Mouse (Mus musculus) lung, adult 2 months (tissue): Measurements from ENCODE around the gene Mb. TPM values are rescaled to one million over a fixed set of nuclear protein-coding genes. Genes with fewer than 3 reads are reported as not detected.
A peak's percentile ranks its signal among the peaks of the same experiment; 100 is the strongest.

ENCODE experiments used
- DNase-seq: peaks from one replicate; pipeline ENCODE4 v3.0.0; 2022
- H3K4me1 ChIP-seq: fragments of 200-500 bp; 2 replicates; pipeline ENCODE4 v1.6.1; 2011; ENCODE audit warnings: low read length; ENCODE audit not compliant: control insufficient read depth, insufficient read depth
- H3K4me3 ChIP-seq: fragments of 200-500 bp; replicated peaks from 2 replicates; pipeline ENCODE3; 2011; ENCODE audit warnings: low read depth, mild to moderate bottlenecking, control low read depth, low read length; ENCODE audit errors: extremely low read depth
- CTCF ChIP-seq: fragments of 200-500 bp; IDR thresholded peaks from 2 replicates; pipeline ENCODE4 v1.5.1; 2011; ENCODE audit warnings: mild to moderate bottlenecking, low read length, control low read depth; ENCODE audit not compliant: insufficient read depth
- POLR2A ChIP-seq: fragments of 200-500 bp; IDR thresholded peaks from 2 replicates; pipeline ENCODE4 v1.6.1; 2011; ENCODE audit warnings: low read depth, mild to moderate bottlenecking, control low read depth, low read length, borderline replicate concordance; ENCODE audit errors: extremely low read depth
- WGBS: fragments of 180-500 bp; shearing (Covaris S2); methylation state at CpG from one replicate; pipeline ENCODE4 v1.1.7; 2018; 5-methylcytosine and 5-hydroxymethylcytosine counted together
- polyA plus RNA-seq: library from polyadenylated mRNA; depleted of rRNA; stranded (reverse); fragments of >200 nt; gene quantifications from 2 replicates; pipeline ENCODE4 v1.2.3, GENCODE M21; 2012

The Mb gene
- polyA plus RNA-seq, 1 experiment: 320 TPM

DNA sequence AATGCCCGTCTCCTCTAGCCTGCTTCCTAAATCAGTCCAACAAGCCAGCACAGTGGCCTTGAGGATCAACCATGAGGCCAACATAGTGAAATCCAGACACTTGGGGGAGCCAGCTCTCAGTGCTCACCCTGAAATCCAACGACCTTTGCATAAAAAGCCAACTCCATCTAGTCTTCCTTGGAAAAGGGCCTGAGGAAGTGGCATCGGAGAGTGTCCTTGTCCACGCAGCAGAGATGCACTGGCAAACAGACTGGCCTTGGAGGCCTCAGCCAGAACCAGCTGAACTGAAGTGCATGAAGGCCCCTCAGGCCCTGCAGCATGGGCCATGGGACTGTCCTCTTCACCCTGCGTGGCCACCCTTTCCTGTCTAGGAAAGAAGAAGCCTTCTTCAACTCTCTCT is 31.0 kb upstream of the Mb start:
- Histone ChIP-seq H3K4me3 (no peak overlapping the region), H3K4me1 (peaks cover 3% of the 10 kb centered on the region; the same call in 1 of the 2 replicates)
- TF ChIP-seq POLR2A: no peak
- no peak for TF ChIP-seq CTCF
- no peak for DNase-seq
- 69% methylated on average over 5 of the region's 5 CpGs for WGBS

DNA sequence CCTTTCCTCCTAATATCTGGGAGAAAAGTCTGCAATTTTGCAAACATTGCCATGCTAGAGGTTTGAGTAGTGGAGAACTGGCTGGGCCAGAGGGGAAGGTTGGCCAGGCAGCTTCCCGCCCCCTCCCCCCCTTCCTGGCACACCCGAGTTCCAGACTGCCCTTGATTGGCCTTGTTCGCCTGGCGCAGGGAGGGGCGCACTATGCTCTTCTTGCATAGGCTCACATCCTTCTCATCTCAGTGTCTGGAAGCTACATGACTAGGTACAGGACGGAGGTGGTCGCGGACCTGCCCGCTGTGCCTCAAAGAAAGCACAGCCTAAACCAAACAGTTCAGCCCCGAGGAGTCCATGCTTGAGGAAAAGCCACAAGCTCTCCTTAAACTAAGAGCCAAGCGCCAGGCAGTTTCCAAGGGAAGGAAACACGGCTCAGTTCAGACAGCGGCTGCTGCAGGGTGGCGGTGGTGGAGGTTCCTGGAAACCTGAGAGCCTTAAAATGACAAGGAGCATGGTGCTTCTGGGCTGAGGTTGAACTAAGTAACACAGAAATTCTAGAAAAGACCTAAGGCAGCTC is 30.3 kb upstream of the Mb start:
- DNase-seq: no peak
- TF ChIP-seq POLR2A (no peak), CTCF (no peak)
- H3K4me1 ChIP-seq: peaks cover 3% of the 10 kb centered on the region; the same call in 1 of the 2 replicates
- no peak overlapping the region for H3K4me3 ChIP-seq
- WGBS: 46% methylated on average over 14 of the region's 14 CpGs

DNA sequence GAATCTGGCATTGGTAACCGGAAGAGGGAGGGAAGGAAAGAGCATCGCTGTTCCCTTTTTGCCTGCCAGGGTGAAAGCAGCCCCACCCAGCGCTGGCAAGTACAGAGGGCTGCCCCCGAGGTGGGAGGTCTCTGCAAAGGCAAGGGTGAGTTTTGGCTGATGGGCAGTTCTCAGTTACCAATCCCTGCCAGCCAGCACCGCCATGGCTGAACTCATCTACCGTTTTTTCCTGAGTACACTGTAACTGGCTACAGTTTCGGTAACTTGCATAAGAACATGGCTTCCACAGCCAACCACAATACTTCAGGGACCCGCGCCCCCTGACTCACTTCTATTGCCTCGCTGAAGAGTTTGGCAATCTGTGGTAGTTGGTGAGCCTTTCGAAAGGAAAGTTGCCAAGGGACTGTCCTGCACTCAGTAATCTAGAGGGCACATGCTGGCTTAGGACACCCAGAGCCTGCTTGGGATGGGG is 29.5 kb upstream of the Mb start:
- TF ChIP-seq POLR2A (no peak), CTCF (no peak)
- WGBS: 75% methylated on average over 11 of the region's 11 CpGs
- peaks cover 3% of the 10 kb centered on the region; the same call in 1 of the 2 replicates for H3K4me1 ChIP-seq
- H3K4me3 ChIP-seq: no peak overlapping the region
- DNase-seq: no peak

DNA sequence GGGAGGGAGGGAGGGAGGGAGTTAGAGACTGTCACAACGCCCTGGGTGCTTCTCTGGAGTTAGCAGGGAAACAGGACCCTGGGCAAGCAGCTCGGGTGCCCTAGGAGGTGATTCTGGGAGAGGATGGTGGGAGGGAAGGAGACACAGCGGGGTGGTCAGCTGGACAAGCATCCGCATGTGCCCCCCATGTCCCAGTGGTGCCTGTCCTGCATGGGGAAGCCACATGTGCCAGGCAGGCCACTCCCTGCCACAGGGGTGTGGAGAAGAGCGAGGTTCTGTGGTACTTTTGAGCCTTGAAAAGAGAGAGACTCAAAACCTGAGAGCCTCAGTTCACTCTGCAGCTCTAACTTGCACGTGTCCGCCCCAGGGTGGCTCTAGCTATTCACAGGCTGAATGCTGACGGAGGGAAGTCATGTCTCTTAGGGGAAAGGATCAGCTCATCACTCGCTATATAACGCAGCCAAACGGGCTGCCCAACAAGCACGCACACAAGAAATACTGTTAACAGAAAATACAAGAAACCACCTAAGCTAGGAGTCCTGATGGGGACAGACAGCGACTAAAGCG is 28.9 kb upstream of the Mb start:
- TF ChIP-seq POLR2A (no peak), CTCF (no peak)
- no peak for DNase-seq
- peaks cover 3% of the 10 kb centered on the region; the same call in 1 of the 2 replicates for H3K4me1 ChIP-seq
- 78% methylated on average over 14 of the region's 14 CpGs for WGBS
- H3K4me3 ChIP-seq: no peak overlapping the region

DNA sequence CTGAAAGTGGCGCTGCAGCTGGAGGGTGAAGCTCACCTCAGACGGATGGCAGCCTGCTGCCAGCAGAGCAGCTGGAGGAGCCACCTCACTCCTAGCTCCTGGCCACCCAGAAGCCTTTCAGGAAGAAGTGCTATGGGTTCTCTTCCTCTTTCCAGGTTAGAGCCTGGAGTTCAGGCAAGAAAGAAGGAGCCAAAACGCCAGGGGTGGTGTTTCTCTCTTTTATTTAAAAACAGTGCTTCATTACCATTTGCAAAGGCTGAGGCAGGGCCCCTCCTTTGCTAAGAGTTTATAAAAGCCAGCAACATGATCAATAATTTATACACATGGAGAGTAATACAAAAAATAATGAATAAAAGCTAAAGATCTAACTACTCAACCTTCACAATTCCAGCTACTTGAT is 28.3 kb upstream of the Mb start:
- Histone ChIP-seq H3K4me3 (no peak overlapping the region), H3K4me1 (peaks cover 3% of the 10 kb centered on the region; the same call in 1 of the 2 replicates)
- no peak for TF ChIP-seq POLR2A
- no peak for TF ChIP-seq CTCF
- WGBS: 75% methylated on average over 3 of the region's 3 CpGs
- no peak for DNase-seq

DNA sequence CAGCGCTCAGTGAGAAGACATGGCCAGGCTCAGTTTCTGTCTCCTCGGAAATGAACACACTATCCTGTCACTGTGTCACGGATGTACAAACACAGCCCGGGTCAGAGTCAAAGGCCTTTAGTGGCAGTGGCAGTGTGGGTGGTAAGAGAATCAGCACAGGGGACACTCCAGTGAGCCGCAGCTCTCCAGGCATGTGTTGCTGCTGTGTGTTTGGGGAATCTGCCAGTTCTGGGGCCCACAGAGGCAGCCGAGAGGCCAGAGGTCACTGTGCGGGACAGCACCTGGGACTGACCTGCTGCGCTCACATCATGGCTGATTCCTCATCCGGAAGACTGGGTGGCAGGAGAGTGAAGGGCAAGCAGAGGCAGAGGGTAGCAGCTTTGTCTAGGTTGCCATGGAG is 27.4 kb upstream of the Mb start:
- Histone ChIP-seq H3K4me3 (no peak overlapping the region), H3K4me1 (peaks cover 3% of the 10 kb centered on the region; the same call in 1 of the 2 replicates)
- WGBS: 87% methylated on average over 9 of the region's 9 CpGs
- TF ChIP-seq CTCF (no peak), POLR2A (no peak)
- DNase-seq: no peak

DNA sequence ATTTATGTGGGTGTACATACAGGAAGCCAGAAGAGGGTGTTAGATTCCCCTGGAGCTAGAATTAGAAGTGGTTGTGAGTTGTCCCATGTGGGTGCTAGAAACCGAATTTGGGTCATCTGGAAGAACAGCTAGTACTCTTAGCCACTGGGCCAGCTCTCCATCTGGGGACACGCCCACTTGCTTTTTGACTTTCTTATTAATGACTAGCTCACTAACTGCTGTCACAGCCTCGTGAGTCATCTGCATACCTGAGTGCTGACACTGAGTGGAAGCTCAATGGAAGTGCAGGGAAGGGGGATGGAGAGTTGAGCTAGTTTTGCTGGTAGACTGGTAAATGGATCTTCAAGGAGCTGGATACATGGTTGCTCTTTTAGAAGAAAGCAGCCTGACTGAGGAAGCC is 26.1 kb upstream of the Mb start:
- no peak for DNase-seq
- Histone ChIP-seq H3K4me3 (no peak overlapping the region), H3K4me1 (peaks cover 5% of the 10 kb centered on the region; the same call in 1 of the 2 replicates)
- no peak for TF ChIP-seq CTCF
- TF ChIP-seq POLR2A: no peak
- 67% methylated on average over 3 of the region's 3 CpGs for WGBS

DNA sequence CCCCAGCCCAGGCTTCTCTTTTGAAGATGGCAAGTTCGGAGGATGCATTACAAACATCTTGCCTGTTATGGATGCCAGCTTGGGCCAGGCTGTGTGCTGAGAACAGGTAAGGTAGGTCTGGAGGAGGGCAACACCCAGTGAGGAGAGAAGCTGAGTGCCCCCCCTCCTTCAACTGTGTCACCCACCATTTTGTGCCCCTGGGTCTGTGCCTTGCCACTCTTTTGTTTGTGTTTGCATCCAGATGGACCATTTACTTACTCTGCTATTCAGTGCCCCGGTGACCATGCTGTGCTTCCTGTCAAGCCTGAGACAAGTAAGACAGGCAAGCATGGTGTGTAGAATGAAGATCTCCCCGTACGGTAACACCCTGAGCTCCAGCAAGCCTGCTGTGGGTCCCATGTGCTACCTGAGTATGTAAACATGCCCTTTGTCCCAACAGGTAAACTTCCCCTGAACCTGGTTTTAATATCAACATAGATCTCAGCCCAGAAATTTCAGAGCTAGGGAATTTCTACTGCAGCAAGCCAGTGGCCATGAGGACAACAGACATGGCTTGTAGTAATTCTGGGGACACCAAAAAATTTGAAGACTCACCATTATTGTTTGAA is 22.2 kb upstream of the Mb start:
- 67% methylated on average over 4 of the region's 4 CpGs for WGBS
- Histone ChIP-seq H3K4me1 (0 out of 2 replicates have a peak, but pooled peaks cover 4% of the 10 kb centered on the region), H3K4me3 (no peak overlapping the region)
- DNase-seq: no peak
- TF ChIP-seq CTCF (no peak), POLR2A (no peak)

DNA sequence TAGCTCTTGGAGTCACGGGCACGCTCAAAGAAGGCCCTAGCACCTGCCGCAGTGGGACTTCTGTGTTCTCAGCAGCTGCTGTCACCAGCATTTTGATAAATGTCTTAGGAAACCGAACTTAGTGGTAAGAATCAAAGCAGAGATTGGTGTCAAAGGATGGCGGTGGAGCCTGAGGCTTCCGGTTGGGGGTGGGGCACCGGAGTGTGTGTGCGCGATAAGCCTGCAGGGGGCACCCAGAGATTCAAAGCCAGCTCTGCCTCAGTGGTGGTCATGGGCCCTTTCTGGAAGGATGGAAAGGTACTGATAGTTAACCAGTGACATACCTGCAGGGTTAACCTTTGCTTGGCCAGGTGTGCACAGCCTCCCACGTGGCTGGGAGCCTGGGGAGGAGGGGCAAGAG is 21.0 kb upstream of the Mb start:
- peak; percentile 25 for DNase-seq
- 0 out of 2 replicates have a peak, but pooled peaks cover 4% of the 10 kb centered on the region for H3K4me1 ChIP-seq
- TF ChIP-seq POLR2A (no peak), CTCF (peak; percentile 48; the same call in 1 of the 2 replicates)
- no peak overlapping the region for H3K4me3 ChIP-seq
- 17% methylated on average over 10 of the region's 10 CpGs for WGBS
